8 mouse cellular contexts compared by ENCODE assay signal in genomic region chr8:122314899-122315496, GRCm38 (mm10). TPM values are rescaled to one million over a fixed set of nuclear protein-coding genes. Genes with fewer than 3 reads are reported as not detected.
DNase-seq lines count a peak whose midpoint lies in the region; ATAC-seq and TF ChIP-seq lines count a peak whose summit lies in the region.

No protein-coding gene starts in this region.

- TF ChIP-seq CTCF in spleen, adult 2 months (IDR thresholded peaks at IDR 0.05; ENCODE audit: extremely low read depth, insufficient read depth, insufficient read length, insufficient replicate concordance), result no peak
- TF ChIP-seq CTCF in liver, embryonic 14.5 days (IDR thresholded peaks at IDR 0.05; ENCODE audit: low read depth), result no peak
- no peak for TF ChIP-seq CTCF in stomach, postnatal 0 days (IDR thresholded peaks at IDR 0.05; ENCODE audit: low read depth)

- peaks cover 16% of the 10 kb centered on the region for H3K4me1 ChIP-seq in spleen, adult 2 months (ENCODE audit: control insufficient read depth, insufficient read depth, insufficient read length)
- peaks cover 99% of the 10 kb centered on the region in 2 experiments for H3K4me1 ChIP-seq in liver, embryonic 14.5 days (replicated peaks; ENCODE audit: control insufficient read depth in 2 of 2, insufficient read depth in 2 of 2, low read length in 1 of 2)
- no peaks in the 10 kb centered on the region for H3K4me1 ChIP-seq in stomach, postnatal 0 days (replicated peaks; ENCODE audit: control insufficient read depth, insufficient read depth)

- peak in 1 of 2 experiments; percentile 45 for DNase-seq in spleen, adult 2 months (ENCODE audit: low read depth in 1 of 2, low spot score in 2 of 2)
- DNase-seq in spleen, postnatal 14 days (ENCODE audit: low spot score in 2 of 2), result no peak
- DNase-seq in induced T-regulatory cell, adult 2 months (ENCODE audit: low read depth), result peak; percentile 52
- no peak for DNase-seq in liver, embryonic 14.5 days (ENCODE audit: low read depth in 3 of 3, low spot score in 3 of 3)
- DNase-seq in stomach, postnatal 0 days (ENCODE audit: low spot score), result peak; percentile 64
- no peak for DNase-seq in cerebellum, postnatal 36 days
- DNase-seq in T-cell, adult 2 months (ENCODE audit: low spot score), result no peak
- no peak for DNase-seq in urinary bladder, postnatal 10 days (ENCODE audit: low spot score)

- ATAC-seq in liver, embryonic 14.5 days (ENCODE audit: insufficient read depth), result no peak
- ATAC-seq in stomach, postnatal 0 days (ENCODE audit: low FRiP score, low TSS enrichment), result peak; percentile 16; the same call in 1 of the 2 replicates

- H3K27me3 ChIP-seq in spleen, adult 2 months (ENCODE audit: control insufficient read depth, insufficient read depth, low read length), result no peaks in the 10 kb centered on the region
- H3K27me3 ChIP-seq in liver, embryonic 14.5 days (ENCODE audit: control insufficient read depth, insufficient read depth, low read length), result no peaks in the 10 kb centered on the region
- no peaks in the 10 kb centered on the region for H3K27me3 ChIP-seq in stomach, postnatal 0 days (ENCODE audit: control insufficient read depth, insufficient read depth, low read length)

- H3K4me3 ChIP-seq in spleen, adult 2 months (ENCODE audit: extremely low read depth, insufficient read depth, insufficient read length), result peak overlapping the region; percentile 7; the same call in 1 of the 2 replicates
- H3K4me3 ChIP-seq in liver, embryonic 14.5 days (ENCODE audit: insufficient read depth in 1 of 2, low read depth in 2 of 2, low read length in 2 of 2), result no peak overlapping the region
- H3K4me3 ChIP-seq in stomach, postnatal 0 days (ENCODE audit: low read depth, low read length), result no peak overlapping the region

- no peak for TF ChIP-seq POLR2A in spleen, adult 2 months (IDR thresholded peaks at IDR 0.05; ENCODE audit: low read depth, low read length)

- no peak for TF ChIP-seq EP300 in liver, embryonic 14.5 days (IDR thresholded peaks at IDR 0.05; ENCODE audit: low read depth)
- no peak for TF ChIP-seq EP300 in stomach, postnatal 0 days (optimal IDR thresholded peaks at IDR 0.05)

- H3K9me3 ChIP-seq in liver, embryonic 14.5 days (ENCODE audit: control insufficient read depth, low read length), result no peaks in the 10 kb centered on the region
- H3K9me3 ChIP-seq in stomach, postnatal 0 days (ENCODE audit: control insufficient read depth, low read length), result no peaks in the 10 kb centered on the region

- H3K9ac ChIP-seq in liver, embryonic 14.5 days (replicated peaks), result peak overlapping the region; percentile 0
- H3K9ac ChIP-seq in stomach, postnatal 0 days (ENCODE audit: low read length), result no peak overlapping the region

- no peaks in the 10 kb centered on the region for H3K36me3 ChIP-seq in spleen, adult 2 months (ENCODE audit: control insufficient read depth, insufficient read depth, low read length)
- peaks cover 81% of the 10 kb centered on the region for H3K36me3 ChIP-seq in liver, embryonic 14.5 days (replicated peaks; ENCODE audit: control insufficient read depth, insufficient read depth, low read depth)
- no peaks in the 10 kb centered on the region for H3K36me3 ChIP-seq in stomach, postnatal 0 days (ENCODE audit: control insufficient read depth, insufficient read depth, low read length)

- H3K4me2 ChIP-seq in liver, embryonic 14.5 days (ENCODE audit: low read depth), result peak overlapping the region; percentile 27
- H3K4me2 ChIP-seq in stomach, postnatal 0 days (replicated peaks; ENCODE audit: low read depth), result no peak overlapping the region; the same call in 1 of the 2 replicates

- peak overlapping the region; percentile 60 for H3K27ac ChIP-seq in spleen, adult 2 months (ENCODE audit: insufficient read depth, low read length)
- peak overlapping the region; percentile 96 for H3K27ac ChIP-seq in liver, embryonic 14.5 days
- H3K27ac ChIP-seq in stomach, postnatal 0 days (replicated peaks), result peak overlapping the region; percentile 49

- WGBS in spleen, adult 2 months, result 22% methylated on average over 13 of the region's 13 CpGs
- WGBS in liver, embryonic 14.5 days (ENCODE audit: insufficient replicate concordance), result 27% methylated on average over 13 of the region's 13 CpGs
- 49% methylated on average over 12 of the region's 13 CpGs for WGBS in stomach, postnatal 0 days

RNA-seq across cellular contexts. Expression of gene Zfpm1, which starts 33.1 kb away (rescaled TPM):
- 73.3 and 113 TPM in 2 replicates for polyA plus RNA-seq in spleen, adult 2 months (2012; rRNA removed)
- polyA plus RNA-seq in liver, embryonic 14.5 days (2012; rRNA removed), result 69.6 and 80.3 TPM in 2 replicates
- 13.3 and 16.2 TPM in 2 replicates for polyA plus RNA-seq in liver, embryonic 14.5 days (2014; fragmentation: Nextera tagmentation; extraction: Ambion mirVana)
- 2.3 and 2.8 TPM in 2 replicates for polyA plus RNA-seq in stomach, postnatal 0 days (2015; fragmentation: Nextera tagmentation; extraction: Ambion mirVana)

RNA-seq across cellular contexts. Expression of gene Trhr2, which starts 45.5 kb away (rescaled TPM):
- 0.12 TPM in 1 of 2 replicates, not detected in the other for polyA plus RNA-seq in spleen, adult 2 months (2012; rRNA removed)
- polyA plus RNA-seq in liver, embryonic 14.5 days (2012; rRNA removed), result not detected in 2 replicates
- polyA plus RNA-seq in liver, embryonic 14.5 days (2014; fragmentation: Nextera tagmentation; extraction: Ambion mirVana), result not detected in 2 replicates
- not detected in 2 replicates for polyA plus RNA-seq in stomach, postnatal 0 days (2015; fragmentation: Nextera tagmentation; extraction: Ambion mirVana)

Comparison
In these comparisons a context has a peak if more than half of its experiments do, and no peak if none do; other contexts are left out.
1. DNase-seq: peak in induced T-regulatory cell, adult 2 months (single experiment) and stomach, postnatal 0 days (single experiment); none in spleen, postnatal 14 days (0 of 2), liver, embryonic 14.5 days (0 of 3), cerebellum, postnatal 36 days (0 of 2), T-cell, adult 2 months (single experiment) and urinary bladder, postnatal 10 days (single experiment).
2. Peak in every context shown above with its lines, with median percentiles within 50 percentile points of each other: H3K27ac ChIP-seq.